Comparison of ENCODE assay signal across 1 mouse cellular context in genomic region chr5:130263454-130263853, GRCm38 (mm10).
TF ChIP-seq lines count a peak whose summit lies in the region.

No protein-coding gene starts in this region.

TF ChIP-seq in MEL, 35 proteins besides CTCF, POLR2A, EP300 and RAD21:
- TF ChIP-seq ZNF384 (IDR thresholded peaks at IDR 0.05; ENCODE audit: low read depth, low read length) (0 out of 2 replicates have a peak, but pooled peaks have one; percentile 35), MXI1 (IDR thresholded peaks at IDR 0.05; ENCODE audit: low read depth, low read length) (no peak), ZC3H11A (IDR thresholded peaks at IDR 0.05; ENCODE audit: low read depth, low read length) (no peak), SMC3 (IDR thresholded peaks at IDR 0.05; ENCODE audit: low read depth, low read length) (peak; percentile 33), UBTF (IDR thresholded peaks at IDR 0.05; ENCODE audit: borderline replicate concordance, insufficient read depth, low read depth, low read length) (no peak)
